Mouse (Mus musculus): ENCODE results near the gene Bicd2. TPM values are rescaled to one million over a fixed set of nuclear protein-coding genes. Genes with fewer than 3 reads are reported as not detected.

Gene Bicd2
- polyA plus RNA-seq, 1 experiment from 2014 or later = 36.7 TPM

GRCm38 (mm10) chr13:49349836-49350505 lies 8.6 kb downstream of the Bicd2 start:
- 89% methylated on average over 6 of the region's 6 CpGs for WGBS
- Histone ChIP-seq H3K4me1 (ENCODE audit: insufficient read depth) (no peaks in the 10 kb centered on the region), H3K36me3 (ENCODE audit: insufficient read depth) (no peaks in the 10 kb centered on the region), H3K9me3 (ENCODE audit: low read depth, low read length) (no peaks in the 10 kb centered on the region), H3K4me3 (ENCODE audit: low read depth, low read length) (no peak overlapping the region), H3K4me2 (no peak overlapping the region), H3K27ac (ENCODE audit: low read depth) (no peak overlapping the region), H3K27me3 (ENCODE audit: insufficient read depth, low read length) (no peaks in the 10 kb centered on the region), H3K9ac (no peak overlapping the region)
- ATAC-seq (ENCODE audit: insufficient read depth) (no peak), DNase-seq (no peak)
- TF ChIP-seq CTCF (IDR thresholded peaks at IDR 0.05; ENCODE audit: low read depth) = no peak

GRCm38 (mm10) chr13:49352581-49353159 lies 11.3 kb downstream of the Bicd2 start:
- ATAC-seq (ENCODE audit: insufficient read depth) (no peak), DNase-seq (no peak)
- 67% methylated on average over 3 of the region's 3 CpGs for WGBS
- Histone ChIP-seq H3K9ac (no peak overlapping the region), H3K9me3 (ENCODE audit: low read depth, low read length) (no peaks in the 10 kb centered on the region), H3K27me3 (ENCODE audit: insufficient read depth, low read length) (no peaks in the 10 kb centered on the region), H3K4me1 (ENCODE audit: insufficient read depth) (no peaks in the 10 kb centered on the region), H3K36me3 (ENCODE audit: insufficient read depth) (peaks cover 3% of the 10 kb centered on the region; the same call in 1 of the 2 replicates), H3K4me3 (ENCODE audit: low read depth, low read length) (no peak overlapping the region), H3K4me2 (no peak overlapping the region), H3K27ac (ENCODE audit: low read depth) (no peak overlapping the region)
- no peak for TF ChIP-seq CTCF (IDR thresholded peaks at IDR 0.05; ENCODE audit: low read depth)

- Histone ChIP-seq H3K27ac (ENCODE audit: low read depth) (no peak overlapping the region), H3K4me1 (ENCODE audit: insufficient read depth) (no peaks in the 10 kb centered on the region), H3K4me2 (no peak overlapping the region), H3K9me3 (ENCODE audit: low read depth, low read length) (no peaks in the 10 kb centered on the region), H3K36me3 (ENCODE audit: insufficient read depth) (peaks cover 3% of the 10 kb centered on the region; the same call in 1 of the 2 replicates), H3K9ac (no peak overlapping the region), H3K27me3 (ENCODE audit: insufficient read depth, low read length) (no peaks in the 10 kb centered on the region), H3K4me3 (ENCODE audit: low read depth, low read length) (no peak overlapping the region)
- TF ChIP-seq CTCF (IDR thresholded peaks at IDR 0.05; ENCODE audit: low read depth) = no peak
- no peak for DNase-seq
- ATAC-seq (ENCODE audit: insufficient read depth) = no peak
Observed at GRCm38 (mm10) chr13:49353422-49353821, 12.0 kb downstream of the Bicd2 start.

GRCm38 (mm10) chr13:49353991-49354507 lies 12.7 kb downstream of the Bicd2 start:
- no peaks in the 10 kb centered on the region for H3K9me3 ChIP-seq (ENCODE audit: low read depth, low read length)
- H3K4me1 ChIP-seq (ENCODE audit: insufficient read depth) = no peaks in the 10 kb centered on the region
- no peak overlapping the region for H3K27ac ChIP-seq (ENCODE audit: low read depth)
- peaks cover 3% of the 10 kb centered on the region; the same call in 1 of the 2 replicates for H3K36me3 ChIP-seq (ENCODE audit: insufficient read depth)
- TF ChIP-seq CTCF (IDR thresholded peaks at IDR 0.05; ENCODE audit: low read depth) = no peak
- ATAC-seq (ENCODE audit: insufficient read depth) (no peak), DNase-seq (no peak)
- H3K9ac ChIP-seq = no peak overlapping the region
- no peak overlapping the region for H3K4me3 ChIP-seq (ENCODE audit: low read depth, low read length)
- no peak overlapping the region for H3K4me2 ChIP-seq
- 76% methylated on average over 5 of the region's 5 CpGs for WGBS
- H3K27me3 ChIP-seq (ENCODE audit: insufficient read depth, low read length) = no peaks in the 10 kb centered on the region

- Histone ChIP-seq H3K36me3 (ENCODE audit: insufficient read depth) (peaks cover 3% of the 10 kb centered on the region; the same call in 1 of the 2 replicates), H3K27me3 (ENCODE audit: insufficient read depth, low read length) (no peaks in the 10 kb centered on the region), H3K4me2 (no peak overlapping the region), H3K4me3 (ENCODE audit: low read depth, low read length) (no peak overlapping the region), H3K9ac (no peak overlapping the region), H3K27ac (ENCODE audit: low read depth) (no peak overlapping the region), H3K9me3 (ENCODE audit: low read depth, low read length) (no peaks in the 10 kb centered on the region), H3K4me1 (ENCODE audit: insufficient read depth) (no peaks in the 10 kb centered on the region)
- no peak for TF ChIP-seq CTCF (IDR thresholded peaks at IDR 0.05; ENCODE audit: low read depth)
- 83% methylated on average over 11 of the region's 11 CpGs for WGBS
- DNase-seq = no peak
- no peak for ATAC-seq (ENCODE audit: insufficient read depth)
Observed at GRCm38 (mm10) chr13:49355461-49356061, 14.2 kb downstream of the Bicd2 start.

- Histone ChIP-seq H3K4me2 (no peak overlapping the region), H3K36me3 (ENCODE audit: insufficient read depth) (peaks cover 3% of the 10 kb centered on the region; the same call in 1 of the 2 replicates), H3K4me1 (ENCODE audit: insufficient read depth) (peaks cover 4% of the 10 kb centered on the region; the same call in 1 of the 2 replicates), H3K4me3 (ENCODE audit: low read depth, low read length) (no peak overlapping the region), H3K27ac (ENCODE audit: low read depth) (no peak overlapping the region), H3K9ac (no peak overlapping the region), H3K9me3 (ENCODE audit: low read depth, low read length) (no peaks in the 10 kb centered on the region), H3K27me3 (ENCODE audit: insufficient read depth, low read length) (no peaks in the 10 kb centered on the region)
- ATAC-seq (ENCODE audit: insufficient read depth) = no peak
- no peak for TF ChIP-seq CTCF (IDR thresholded peaks at IDR 0.05; ENCODE audit: low read depth)
- WGBS = 86% methylated on average over 7 of the region's 7 CpGs
- no peak for DNase-seq
Observed at GRCm38 (mm10) chr13:49356090-49356489, 14.7 kb downstream of the Bicd2 start.

Data from lung, embryonic 14.5 days (tissue).